Mouse (Mus musculus): ENCODE results near the gene Ccdc85c.

The Ccdc85c gene

GRCm38 (mm10) chr12:108240953-108241588, 34.2 kb downstream of the Ccdc85c start:
- TF ChIP-seq GATA4 (IDR thresholded peaks at IDR 0.05; ENCODE audit: insufficient replicate concordance, low read length): no peak

GRCm38 (mm10) chr12:108240401-108240890, 34.8 kb downstream of the Ccdc85c start:
- TF ChIP-seq GATA4 (IDR thresholded peaks at IDR 0.05; ENCODE audit: insufficient replicate concordance, low read length): no peak

GRCm38 (mm10) chr12:108239441-108239840, 35.8 kb downstream of the Ccdc85c start:
- TF ChIP-seq GATA4 (IDR thresholded peaks at IDR 0.05; ENCODE audit: insufficient replicate concordance, low read length): no peak

GRCm38 (mm10) chr12:108238395-108239035, 36.7 kb downstream of the Ccdc85c start:
- no peak for TF ChIP-seq GATA4 (IDR thresholded peaks at IDR 0.05; ENCODE audit: insufficient replicate concordance, low read length)

DNA sequence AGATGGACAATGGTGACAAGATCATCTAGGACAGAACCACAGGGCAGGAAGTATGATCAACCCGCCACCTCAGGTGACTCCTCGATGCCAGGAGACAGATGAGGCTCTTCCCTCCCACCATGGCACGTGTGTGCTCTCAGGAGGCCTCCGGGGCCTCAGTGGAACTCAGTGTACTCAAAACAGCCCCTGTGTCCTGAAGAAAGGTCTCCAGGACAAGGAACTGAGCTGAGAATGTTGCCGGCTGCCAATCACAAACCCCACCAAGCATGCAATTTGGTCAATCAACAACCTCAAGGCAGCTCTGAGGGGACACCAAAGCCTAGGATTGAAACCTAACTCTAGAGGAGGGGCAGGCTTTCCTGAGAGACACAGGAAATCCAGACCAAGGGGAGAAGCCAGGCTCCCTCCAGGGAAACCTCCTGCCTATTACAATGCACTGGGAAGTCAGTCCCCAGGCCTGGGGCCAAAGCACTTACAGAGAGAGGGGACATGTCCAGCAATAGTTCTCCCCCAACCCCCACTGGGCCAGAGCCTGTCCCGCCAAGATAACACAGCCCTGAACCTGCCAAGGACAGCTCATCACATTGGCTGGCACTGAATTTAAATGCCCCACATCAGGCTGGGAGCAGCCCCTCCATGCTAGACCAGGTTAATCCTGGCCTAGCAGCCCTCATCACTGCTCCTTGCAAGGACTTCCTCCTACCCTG, 37.8 kb downstream of the Ccdc85c start:
- TF ChIP-seq GATA4 (IDR thresholded peaks at IDR 0.05; ENCODE audit: insufficient replicate concordance, low read length): no peak

- no peak for TF ChIP-seq GATA4 (IDR thresholded peaks at IDR 0.05; ENCODE audit: insufficient replicate concordance, low read length)
These were observed 39.2 kb downstream of the Ccdc85c start for GRCm38 (mm10) chr12:108235976-108236555.

DNA sequence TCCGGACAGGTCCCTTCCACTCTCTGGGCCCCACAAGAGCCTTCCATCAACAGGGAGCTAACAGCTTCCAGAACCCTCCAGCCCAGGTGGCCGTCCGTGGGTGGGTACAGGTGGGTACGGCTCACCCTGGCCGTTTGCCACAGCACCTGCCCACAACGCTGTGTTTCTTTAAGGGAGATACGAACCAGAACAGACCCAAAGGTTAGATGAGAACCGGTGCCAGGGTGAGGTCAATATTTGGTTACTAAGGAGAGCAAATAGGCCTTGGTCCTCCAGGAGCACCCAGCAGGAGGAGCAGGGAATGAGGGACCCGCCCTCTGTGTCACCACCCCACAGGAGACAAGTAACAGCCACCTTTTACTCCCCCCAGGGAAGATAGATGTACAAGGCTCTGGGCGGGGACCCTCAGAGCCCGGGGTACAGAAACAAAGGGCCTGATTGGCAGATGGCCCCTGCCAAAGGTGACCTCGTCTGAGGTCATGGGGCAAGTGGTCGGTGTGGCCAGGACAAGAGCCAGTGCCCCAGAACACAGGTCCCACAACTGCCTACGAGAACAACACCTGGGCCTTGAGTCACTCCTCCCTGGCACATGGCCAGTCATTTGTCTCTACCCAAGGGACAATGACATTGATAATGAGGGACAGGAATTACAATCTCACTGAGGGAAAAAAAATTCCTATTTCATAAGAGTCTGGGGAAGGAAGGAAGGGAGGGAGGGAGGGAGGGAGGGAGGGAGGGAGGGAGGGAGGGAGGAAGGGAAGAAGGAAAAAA, 40.2 kb downstream of the Ccdc85c start:
- TF ChIP-seq GATA4 (IDR thresholded peaks at IDR 0.05; ENCODE audit: insufficient replicate concordance, low read length): no peak

DNA sequence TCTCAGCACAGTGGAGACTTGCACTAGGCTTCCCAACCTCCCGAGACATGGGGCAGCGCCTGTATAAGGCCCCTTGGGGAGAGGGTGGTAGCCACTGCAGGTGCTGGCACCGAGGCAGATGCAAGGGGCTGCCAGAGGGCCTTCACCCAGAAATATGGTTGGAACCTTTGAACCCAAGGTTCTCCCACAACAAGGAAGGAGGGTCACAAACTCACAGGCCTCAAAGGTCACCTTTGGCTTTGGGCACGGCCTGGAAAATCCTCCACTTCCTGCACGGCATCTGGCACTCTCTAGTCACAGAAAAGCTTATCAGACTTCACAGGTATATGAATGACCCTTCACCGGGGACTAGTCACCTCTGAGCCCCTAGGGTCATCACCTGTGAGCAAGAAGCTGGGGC, 41.5 kb downstream of the Ccdc85c start:
- no peak for TF ChIP-seq GATA4 (IDR thresholded peaks at IDR 0.05; ENCODE audit: insufficient replicate concordance, low read length)

GRCm38 (mm10) chr12:108231901-108232300, 43.3 kb downstream of the Ccdc85c start:
- TF ChIP-seq GATA4 (IDR thresholded peaks at IDR 0.05; ENCODE audit: insufficient replicate concordance, low read length): no peak

- no peak for TF ChIP-seq GATA4 (IDR thresholded peaks at IDR 0.05; ENCODE audit: insufficient replicate concordance, low read length)
These were observed 44.1 kb downstream of the Ccdc85c start for GRCm38 (mm10) chr12:108230821-108231794.

DNA sequence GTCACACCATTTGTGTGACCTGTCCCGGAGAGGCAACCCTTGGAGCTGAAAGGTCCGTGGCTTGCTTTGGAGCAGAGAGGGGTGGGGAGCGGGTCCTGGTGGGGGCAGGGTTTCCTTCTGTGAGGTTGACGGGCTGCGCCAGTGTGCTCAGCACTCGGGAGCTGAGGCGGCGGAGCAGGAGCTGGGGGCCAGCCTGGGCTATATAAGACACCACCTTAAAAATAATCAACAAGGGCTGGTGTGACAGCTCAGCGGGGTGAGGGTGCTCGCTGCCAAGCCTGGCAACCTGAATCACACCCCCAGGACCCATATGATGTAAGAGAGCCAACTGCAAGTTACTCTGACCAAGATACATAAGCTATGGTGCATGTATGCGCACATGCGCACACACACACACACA, 45.1 kb downstream of the Ccdc85c start:
- no peak for TF ChIP-seq GATA4 (IDR thresholded peaks at IDR 0.05; ENCODE audit: insufficient replicate concordance, low read length)

- no peak for TF ChIP-seq GATA4 (IDR thresholded peaks at IDR 0.05; ENCODE audit: insufficient replicate concordance, low read length)
These were observed 47.7 kb downstream of the Ccdc85c start for GRCm38 (mm10) chr12:108227527-108227926.

DNA sequence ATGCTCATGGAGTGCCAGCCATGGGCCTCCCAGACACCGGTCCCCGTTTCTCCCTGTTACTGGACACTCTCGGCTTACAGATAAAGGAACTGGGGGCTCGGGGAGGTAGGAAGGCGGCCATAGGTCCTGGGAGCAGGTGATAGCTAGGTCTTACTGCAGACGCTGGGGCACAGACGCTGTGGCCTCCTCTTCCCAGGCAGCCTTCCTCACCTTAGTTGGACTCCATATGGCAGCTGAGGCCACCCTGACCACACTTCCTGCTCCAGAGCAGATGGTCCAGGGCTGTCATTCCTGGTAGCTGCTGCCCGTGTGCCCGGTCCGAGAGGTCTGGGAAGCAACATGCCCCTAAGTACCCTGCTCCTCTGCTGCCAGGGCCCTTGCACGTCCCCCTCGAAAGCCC, 48.3 kb downstream of the Ccdc85c start:
- TF ChIP-seq GATA4 (IDR thresholded peaks at IDR 0.05; ENCODE audit: insufficient replicate concordance, low read length): no peak

GRCm38 (mm10) chr12:108226216-108226615, 49.0 kb downstream of the Ccdc85c start:
- no peak for TF ChIP-seq GATA4 (IDR thresholded peaks at IDR 0.05; ENCODE audit: insufficient replicate concordance, low read length)

Measured in liver, adult (tissue).